In genomic region chr2:157877394-157877793, GRCm38 (mm10) we compare ENCODE assay signal across 34 mouse cellular contexts. TPM values are rescaled to one million over a fixed set of nuclear protein-coding genes. Genes with fewer than 3 reads are reported as not detected.
A peak's percentile ranks its signal among the peaks of the same experiment; 100 is the strongest.
DNase-seq lines count a peak whose midpoint lies in the region; ATAC-seq and TF ChIP-seq lines count a peak whose summit lies in the region.
"Had no signal": no experiment of that assay in that cellular context is flagged by ENCODE, and none has a peak within 500 bp of the region (broad histone marks: within the 10 kb centered on the region; RNA-seq: fewer than 3 reads in every experiment).

No protein-coding gene starts in this region.

- H3K4me1 ChIP-seq in kidney, adult 2 months (ENCODE audit: control insufficient read depth, insufficient read depth, low read length) = no peaks in the 10 kb centered on the region
- no peaks in the 10 kb centered on the region; the same call in 1 of the 2 replicates for H3K4me1 ChIP-seq in kidney, embryonic 16.5 days (ENCODE audit: insufficient read depth, low read length)
- H3K4me1 ChIP-seq in neural tube, embryonic 14.5 days (ENCODE audit: control insufficient read depth, insufficient read depth, low read length) = peaks cover 25% of the 10 kb centered on the region
- H3K4me1 ChIP-seq: lung, embryonic 15.5 days had no signal

- no peak overlapping the region for H3K9ac ChIP-seq in kidney, embryonic 16.5 days (replicated peaks; ENCODE audit: low read length)
- no peak overlapping the region for H3K9ac ChIP-seq in neural tube, embryonic 14.5 days (replicated peaks; ENCODE audit: low read depth, low read length)
- H3K9ac ChIP-seq: intestine, embryonic 15.5 days; lung, embryonic 15.5 days; midbrain, embryonic 12.5 days; neural tube, embryonic 13.5 days had no signal

- TF ChIP-seq POLR2A in kidney, adult 2 months (IDR thresholded peaks at IDR 0.05; ENCODE audit: low read depth, low read length) = no peak

- ATAC-seq in kidney, embryonic 16.5 days (ENCODE audit: low FRiP score, low TSS enrichment) = no peak
- ATAC-seq in neural tube, embryonic 14.5 days (ENCODE audit: low read depth) = no peak
- ATAC-seq: activated CD4-positive, CD25-positive, alpha-beta regulatory T cell, adult 4 months; hindbrain, embryonic 16.5 days; intestine, embryonic 15.5 days had no signal

- no peak overlapping the region for H3K4me2 ChIP-seq in kidney, embryonic 16.5 days (replicated peaks; ENCODE audit: low read depth, low read length)
- no peak overlapping the region for H3K4me2 ChIP-seq in neural tube, embryonic 14.5 days (ENCODE audit: low read depth, low read length)
- H3K4me2 ChIP-seq: intestine, embryonic 15.5 days; lung, embryonic 15.5 days; midbrain, embryonic 12.5 days; neural tube, embryonic 13.5 days had no signal

- H3K36me3 ChIP-seq in kidney, adult 2 months (ENCODE audit: control insufficient read depth, insufficient read depth, low read length) = no peaks in the 10 kb centered on the region
- H3K36me3 ChIP-seq in kidney, embryonic 16.5 days (ENCODE audit: insufficient read depth, low read length) = peaks cover 5% of the 10 kb centered on the region; the same call in 1 of the 2 replicates
- no peaks in the 10 kb centered on the region for H3K36me3 ChIP-seq in neural tube, embryonic 14.5 days (ENCODE audit: control insufficient read depth, insufficient read depth, low read length)
- H3K36me3 ChIP-seq: intestine, embryonic 15.5 days; lung, embryonic 15.5 days had no signal

- H3K4me3 ChIP-seq in kidney, adult 2 months (ENCODE audit: insufficient read depth, low read depth, low read length) = no peak overlapping the region
- no peak overlapping the region for H3K4me3 ChIP-seq in kidney, embryonic 16.5 days (ENCODE audit: low read length)
- H3K4me3 ChIP-seq in neural tube, embryonic 14.5 days (ENCODE audit: low read depth, low read length) = no peak overlapping the region
- H3K4me3 ChIP-seq: forebrain, embryonic 10.5 days; hindbrain, embryonic 10.5 days; intestine, embryonic 15.5 days; lung, embryonic 15.5 days; midbrain, embryonic 12.5 days; myocyte; neural tube, embryonic 13.5 days had no signal

- no peak overlapping the region for H3K27ac ChIP-seq in kidney, adult 2 months (ENCODE audit: insufficient read depth, low read depth, low read length)
- no peak overlapping the region for H3K27ac ChIP-seq in kidney, embryonic 16.5 days (ENCODE audit: low read length)
- peak overlapping the region; percentile 25; the same call in 1 of the 2 replicates for H3K27ac ChIP-seq in neural tube, embryonic 14.5 days (ENCODE audit: low read depth, low read length)
- H3K27ac ChIP-seq: forebrain, embryonic 10.5 days; hindbrain, embryonic 10.5 days; intestine, embryonic 15.5 days; lung, embryonic 15.5 days; midbrain, embryonic 12.5 days; neural tube, embryonic 13.5 days had no signal

- no peaks in the 10 kb centered on the region for H3K9me3 ChIP-seq in kidney, embryonic 16.5 days (ENCODE audit: low read length)
- H3K9me3 ChIP-seq in neural tube, embryonic 14.5 days (ENCODE audit: control insufficient read depth, low read length) = no peaks in the 10 kb centered on the region
- H3K9me3 ChIP-seq: forebrain, embryonic 10.5 days; hindbrain, embryonic 10.5 days; intestine, embryonic 15.5 days; lung, embryonic 15.5 days; midbrain, embryonic 12.5 days; neural tube, embryonic 13.5 days had no signal

- 83% methylated on average over 3 of the region's 3 CpGs for WGBS in kidney, adult 2 months
- 94% methylated on average over 3 of the region's 3 CpGs for WGBS in kidney, embryonic 16.5 days
- WGBS in neural tube, embryonic 14.5 days = 97% methylated on average over 3 of the region's 3 CpGs

- no peaks in the 10 kb centered on the region for H3K27me3 ChIP-seq in kidney, adult 2 months (replicated peaks; ENCODE audit: control insufficient read depth, insufficient read depth, low read length)
- H3K27me3 ChIP-seq in kidney, embryonic 16.5 days (ENCODE audit: insufficient read depth, low read length) = no peaks in the 10 kb centered on the region
- H3K27me3 ChIP-seq in neural tube, embryonic 14.5 days (ENCODE audit: control insufficient read depth, insufficient read depth, low read length) = no peaks in the 10 kb centered on the region
- H3K27me3 ChIP-seq: CH12.LX; intestine, embryonic 15.5 days; lung, embryonic 15.5 days; midbrain, embryonic 12.5 days; neural tube, embryonic 13.5 days had no signal

- no peak for TF ChIP-seq CTCF in kidney, adult 2 months (conservative IDR thresholded peaks at IDR 0.05; ENCODE audit: insufficient read depth, insufficient read length, low read depth, low read length)

- DNase-seq in adrenal gland, adult (ENCODE audit: inconsistent age in 2 of 2, low spot score in 1 of 2) = peak; percentile 67 to 84
- no peak for DNase-seq in adrenal gland, adult 18-20 months (ENCODE audit: low spot score in 2 of 2)
- peak; percentile 28 for DNase-seq in kidney, adult 2 months
- no peak for DNase-seq in neural tube, embryonic 10.5 days (ENCODE audit: extremely low spot score, low spot score)
- DNase-seq in cerebellum, adult 11 months = no peak
- DNase-seq in left cerebral cortex, adult 11 months (ENCODE audit: low spot score) = no peak
- DNase-seq: cerebellum, adult 8-10 months; cerebellum, postnatal 25 days; gastrocnemius, postnatal 10 days; heart, postnatal 14 days; kidney, adult 8-10 months; kidney, postnatal 14 days; liver; retina, postnatal 1 day; right cerebral cortex, postnatal 14 days had no signal

RNA-seq across cellular contexts. Expression of gene Vstm2l, which starts 37.1 kb away (rescaled TPM):
- total RNA-seq in adrenal gland, adult 18-20 months (2021) = 1 to 10 TPM; 1.6 to 3.3 TPM
- 0.23 and 0.53 TPM in 2 replicates for polyA plus RNA-seq in kidney, adult 2 months (2012; rRNA removed)
- 0.21 and 0.22 TPM in 2 replicates for polyA plus RNA-seq in kidney, embryonic 16.5 days (2015; fragmentation: Nextera tagmentation; extraction: Ambion mirVana)
- 46.5 and 60.0 TPM in 2 replicates for polyA plus RNA-seq in neural tube, embryonic 14.5 days (2014; fragmentation: Nextera tagmentation; extraction: Ambion mirVana)
- total RNA-seq: CH12.LX; heart, postnatal 14 days; megakaryocyte, adult 5-6 weeks had no signal
- polyA plus RNA-seq: activated CD4-positive, CD25-positive, alpha-beta regulatory T cell, adult 4 months; C2C12; gonadal fat pad, adult 2 months; heart, embryonic 14.5 days; limb, embryonic 11.5 days; liver, embryonic 16.5 days; myocyte; thymus, postnatal 0 days had no signal

Comparison
In these comparisons a context has a peak if more than half of its experiments do, and no peak if none do; other contexts are left out.
1. DNase-seq: peak in adrenal gland, adult (2 of 2) and kidney, adult 2 months (single experiment); none in adrenal gland, adult 18-20 months (0 of 2), neural tube, embryonic 10.5 days (single experiment), cerebellum, adult 11 months (single experiment) and left cerebral cortex, adult 11 months (single experiment).
2. RNA of gene Vstm2l, which starts 37.1 kb away (polyA plus RNA-seq): 46.5 to 60.0 TPM in neural tube, embryonic 14.5 days; 0.23 to 0.53 TPM in kidney, adult 2 months and 0.21 to 0.22 TPM in kidney, embryonic 16.5 days; every median in the first group is over 10 times any median in the second.